8 mouse cellular contexts compared by ENCODE assay signal in the genomic region with DNA sequence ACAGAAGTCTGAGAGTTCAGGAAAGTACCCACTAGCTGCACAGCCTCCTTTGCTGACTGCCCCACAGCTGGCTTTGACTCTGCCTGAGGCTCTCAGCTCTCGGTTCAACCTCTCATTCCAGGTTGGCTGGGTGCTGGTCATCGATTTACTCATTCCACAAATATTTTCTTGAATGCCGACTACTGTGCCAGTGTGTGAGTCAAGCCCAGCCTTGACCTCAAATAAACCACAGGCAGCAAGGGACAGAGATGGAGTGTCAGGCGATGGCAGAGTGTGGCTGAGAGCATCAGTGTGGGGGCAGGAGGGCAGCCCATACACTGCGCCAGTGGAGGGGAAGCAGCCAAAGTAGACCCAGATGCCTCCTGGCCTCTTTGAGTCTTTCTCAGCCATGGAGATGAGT.
DNase-seq lines count a peak whose midpoint lies in the region; ATAC-seq and TF ChIP-seq lines count a peak whose summit lies in the region.

No protein-coding gene starts in this region.

- DNase-seq in gastrocnemius, adult 2 months = peak; percentile 28
- no peak for DNase-seq in gastrocnemius, adult 8-10 months (ENCODE audit: low spot score in 2 of 2)
- DNase-seq in adrenal gland, adult 2 months = peak; percentile 91
- peak; percentile 38 for DNase-seq in kidney, adult 18-20 months
- no peak for DNase-seq in midbrain, postnatal 0 days (ENCODE audit: low spot score)
- DNase-seq in left cerebral cortex, postnatal 36 days (ENCODE audit: low spot score in 2 of 2) = no peak

- no peak overlapping the region for H3K4me2 ChIP-seq in lung, embryonic 16.5 days (ENCODE audit: low read depth, low read length)
- H3K4me2 ChIP-seq in midbrain, postnatal 0 days (ENCODE audit: low read depth, low read length, poor library complexity, severe bottlenecking) = no peak overlapping the region

- no peak overlapping the region for H3K4me3 ChIP-seq in gastrocnemius, adult 2 months
- H3K4me3 ChIP-seq in lung, embryonic 16.5 days (ENCODE audit: low read length) = no peak overlapping the region
- no peak overlapping the region for H3K4me3 ChIP-seq in midbrain, postnatal 0 days (ENCODE audit: low read depth, low read length)

- ATAC-seq in lung, embryonic 16.5 days (ENCODE audit: low read depth) = 0 out of 2 replicates have a peak, but pooled peaks have one; percentile 21
- ATAC-seq in midbrain, postnatal 0 days (ENCODE audit: low FRiP score) = no peak
- no peak for ATAC-seq in activated CD4-positive, CD25-positive, alpha-beta regulatory T cell, adult 4 months

- H3K9ac ChIP-seq in lung, embryonic 16.5 days (ENCODE audit: low read length) = 0 out of 2 replicates have a peak overlapping the region, but pooled peaks have one; percentile 23
- no peak overlapping the region for H3K9ac ChIP-seq in midbrain, postnatal 0 days (replicated peaks; ENCODE audit: low read length, poor library complexity, severe bottlenecking)

- WGBS in lung, embryonic 16.5 days = 23% methylated on average over 5 of the region's 5 CpGs
- WGBS in midbrain, postnatal 0 days = 87% methylated on average over 5 of the region's 5 CpGs

- TF ChIP-seq CTCF in gastrocnemius, adult 2 months (IDR thresholded peaks at IDR 0.05) = no peak
- TF ChIP-seq CTCF in midbrain, postnatal 0 days (IDR thresholded peaks at IDR 0.05) = no peak

- intact Hi-C loops in gastrocnemius, adult 2 months (cut with DNase I) = no loop called here
- intact Hi-C loops in left cerebral cortex, postnatal 36 days (cut with DNase I) = no loop called here

- no peaks in the 10 kb centered on the region for H3K27me3 ChIP-seq in lung, embryonic 16.5 days (ENCODE audit: control insufficient read depth, insufficient read depth, low read depth, low read length)
- no peaks in the 10 kb centered on the region for H3K27me3 ChIP-seq in midbrain, postnatal 0 days (ENCODE audit: insufficient read depth, low read length)

- H3K27ac ChIP-seq in gastrocnemius, adult 2 months = 0 out of 2 replicates have a peak overlapping the region, but pooled peaks have one; percentile 31
- H3K27ac ChIP-seq in lung, embryonic 16.5 days (ENCODE audit: low read length) = peak overlapping the region; percentile 83
- no peak overlapping the region for H3K27ac ChIP-seq in midbrain, postnatal 0 days (ENCODE audit: low read depth, low read length)

- H3K4me1 ChIP-seq in lung, embryonic 16.5 days (replicated peaks; ENCODE audit: control insufficient read depth, insufficient read depth, low read length) = peaks cover 16% of the 10 kb centered on the region
- no peaks in the 10 kb centered on the region for H3K4me1 ChIP-seq in midbrain, postnatal 0 days (ENCODE audit: insufficient read depth, low read length)

- no peaks in the 10 kb centered on the region for H3K36me3 ChIP-seq in lung, embryonic 16.5 days (ENCODE audit: control insufficient read depth, insufficient read depth, low read length)
- H3K36me3 ChIP-seq in midbrain, postnatal 0 days (ENCODE audit: insufficient read depth, low read length) = no peaks in the 10 kb centered on the region

- H3K9me3 ChIP-seq in lung, embryonic 16.5 days (ENCODE audit: control insufficient read depth, low read length) = no peaks in the 10 kb centered on the region
- no peaks in the 10 kb centered on the region for H3K9me3 ChIP-seq in midbrain, postnatal 0 days (ENCODE audit: low read length)

Comparison
In these comparisons a context has a peak if more than half of its experiments do, and no peak if none do; other contexts are left out.
1. DNase-seq: peak in gastrocnemius, adult 2 months (single experiment), adrenal gland, adult 2 months (single experiment) and kidney, adult 18-20 months (single experiment); none in gastrocnemius, adult 8-10 months (0 of 2), midbrain, postnatal 0 days (single experiment) and left cerebral cortex, postnatal 36 days (0 of 2).